Mouse (Mus musculus) forebrain, postnatal 0 days (tissue): ENCODE measurements around the gene Sspn. TPM values are rescaled to one million over a fixed set of nuclear protein-coding genes. Genes with fewer than 3 reads are reported as not detected.

Source experiments
- ATAC-seq: fragments of 200-750 bp; cut with Nextera tagmentation; 2 replicates; pipeline ENCODE4 v1.8.0; 2017; ENCODE audit warnings: mild to moderate bottlenecking, moderate library complexity
- DNase-seq: peaks from one replicate; pipeline ENCODE4 v3.0.0-alpha.2; 2015
- H3K27ac ChIP-seq: fragments of 300-500 bp; sonication (generic); 2 replicates; pipeline ENCODE4 v1.5.1; 2014; ENCODE audit warnings: low read depth, mild to moderate bottlenecking, antibody characterized with exemption, low read length, moderate library complexity, mixed read lengths
- H3K27me3 ChIP-seq: fragments of 300-500 bp; sonication (generic); 2 replicates; pipeline ENCODE4 v1.6.1; 2014; ENCODE audit warnings: mild to moderate bottlenecking, low read length, mixed read lengths; ENCODE audit not compliant: insufficient read depth
- H3K36me3 ChIP-seq: fragments of 300-500 bp; sonication (generic); 2 replicates; pipeline ENCODE4 v1.6.1; 2014; ENCODE audit warnings: mild to moderate bottlenecking, moderate library complexity; ENCODE audit not compliant: insufficient read depth
- H3K4me1 ChIP-seq: fragments of 300-500 bp; sonication (generic); 2 replicates; pipeline ENCODE4 v1.6.1; 2014; ENCODE audit warnings: antibody characterized with exemption; ENCODE audit not compliant: insufficient read depth
- H3K4me2 ChIP-seq: fragments of 300-500 bp; sonication (generic); 2 replicates; pipeline ENCODE4 v1.6.1; 2014; ENCODE audit warnings: low read depth, mild to moderate bottlenecking, moderate library complexity
- H3K4me3 ChIP-seq: fragments of 300-500 bp; sonication (generic); 2 replicates; pipeline ENCODE4 v1.5.1; 2014; ENCODE audit warnings: low read depth, low read length, mixed read lengths
- H3K9ac ChIP-seq: fragments of 300-500 bp; sonication (generic); 2 replicates; pipeline ENCODE4 v1.6.1; 2014; ENCODE audit warnings: mild to moderate bottlenecking
- H3K9me3 ChIP-seq: fragments of 300-500 bp; sonication (generic); 2 replicates; pipeline ENCODE4 v1.6.1; 2016; ENCODE audit warnings: low read length
- CTCF ChIP-seq: sonication (generic); IDR thresholded peaks from 2 replicates; pipeline ENCODE4 v1.5.1; 2016; ENCODE audit warnings: antibody characterized with exemption, control low read depth, low read depth
- WGBS: fragments of 180-500 bp; shearing (Covaris S2); extraction: QIAGEN DNeasy Blood & Tissue Kit; methylation state at CpG from one replicate; pipeline ENCODE4 v1.1.7; 2014; 5-methylcytosine and 5-hydroxymethylcytosine counted together
- polyA plus RNA-seq: library from polyadenylated mRNA; unstranded; fragments of >200 nt; fragmentation: Nextera tagmentation; extraction: Ambion mirVana; gene quantifications from 2 replicates; pipeline ENCODE4 v1.2.1, GENCODE M21; 2015
- total RNA-seq: library from RNA; depleted of rRNA; stranded (reverse); fragments of >200 nt; gene quantifications from 2 replicates; pipeline ENCODE4 v1.2.3, GENCODE M21; 2014

Gene Sspn
- total and polyA plus RNA-seq, 2 experiments from 2014 or later, result 4.3 to 4.8 TPM

GRCm38 (mm10) chr6:145972836-145973235 lies 41.4 kb downstream of the Sspn start:
- DNase-seq (no peak), ATAC-seq (no peak)
- no peak overlapping the region for H3K27ac ChIP-seq
- H3K4me3 ChIP-seq, result no peak overlapping the region
- no peak overlapping the region for H3K4me2 ChIP-seq
- WGBS, result 90% methylated on average over 6 of the region's 6 CpGs
- H3K4me1 ChIP-seq, result no peaks in the 10 kb centered on the region
- H3K27me3 ChIP-seq, result no peaks in the 10 kb centered on the region
- H3K9ac ChIP-seq, result no peak overlapping the region
- no peaks in the 10 kb centered on the region for H3K36me3 ChIP-seq
- no peaks in the 10 kb centered on the region for H3K9me3 ChIP-seq
- TF ChIP-seq CTCF, result no peak

- ATAC-seq, result no peak; the same call in 1 of the 2 replicates
These were observed 41.9 kb downstream of the Sspn start for GRCm38 (mm10) chr6:145973356-145973755.

GRCm38 (mm10) chr6:145974766-145975165 lies 43.3 kb downstream of the Sspn start:
- 92% methylated on average over 7 of the region's 7 CpGs for WGBS
- no peak for ATAC-seq
- no peak for TF ChIP-seq CTCF
- Histone ChIP-seq H3K27me3 (no peaks in the 10 kb centered on the region), H3K36me3 (no peaks in the 10 kb centered on the region), H3K9ac (no peak overlapping the region), H3K4me3 (no peak overlapping the region), H3K4me2 (no peak overlapping the region), H3K4me1 (no peaks in the 10 kb centered on the region), H3K27ac (no peak overlapping the region), H3K9me3 (no peaks in the 10 kb centered on the region)
- DNase-seq, result no peak

More at GRCm38 (mm10) chr6:145973356-145973755, 41.9 kb downstream of the Sspn start:
- Histone ChIP-seq H3K27ac (no peak overlapping the region), H3K9me3 (no peaks in the 10 kb centered on the region), H3K36me3 (no peaks in the 10 kb centered on the region), H3K4me3 (no peak overlapping the region), H3K4me2 (no peak overlapping the region), H3K9ac (no peak overlapping the region), H3K4me1 (no peaks in the 10 kb centered on the region), H3K27me3 (no peaks in the 10 kb centered on the region)
- DNase-seq, result no peak
- 74% methylated on average over 5 of the region's 5 CpGs for WGBS
- no peak for TF ChIP-seq CTCF

- Histone ChIP-seq H3K27ac (no peak overlapping the region), H3K4me2 (no peak overlapping the region), H3K9ac (no peak overlapping the region), H3K4me1 (no peaks in the 10 kb centered on the region), H3K9me3 (no peaks in the 10 kb centered on the region), H3K36me3 (no peaks in the 10 kb centered on the region), H3K4me3 (no peak overlapping the region), H3K27me3 (no peaks in the 10 kb centered on the region)
- WGBS, result 90% methylated on average over 3 of the region's 3 CpGs
- ATAC-seq (no peak), DNase-seq (no peak)
- no peak for TF ChIP-seq CTCF
These were observed 45.9 kb downstream of the Sspn start for GRCm38 (mm10) chr6:145977344-145977743.

- Histone ChIP-seq H3K9ac (no peak overlapping the region), H3K27me3 (no peaks in the 10 kb centered on the region), H3K4me2 (no peak overlapping the region), H3K4me3 (no peak overlapping the region), H3K36me3 (no peaks in the 10 kb centered on the region), H3K27ac (no peak overlapping the region), H3K4me1 (no peaks in the 10 kb centered on the region), H3K9me3 (no peaks in the 10 kb centered on the region)
- no peak for TF ChIP-seq CTCF
- 73% methylated on average over 8 of the region's 8 CpGs for WGBS
- no peak for DNase-seq
- ATAC-seq, result no peak
These were observed 46.5 kb downstream of the Sspn start for GRCm38 (mm10) chr6:145977771-145978450.

GRCm38 (mm10) chr6:145981074-145981473 lies 49.6 kb downstream of the Sspn start:
- TF ChIP-seq CTCF, result no peak
- Histone ChIP-seq H3K4me3 (no peak overlapping the region), H3K9ac (no peak overlapping the region), H3K27me3 (no peaks in the 10 kb centered on the region), H3K4me1 (no peaks in the 10 kb centered on the region), H3K36me3 (no peaks in the 10 kb centered on the region), H3K27ac (no peak overlapping the region), H3K9me3 (no peaks in the 10 kb centered on the region), H3K4me2 (no peak overlapping the region)
- 89% methylated on average over 8 of the region's 8 CpGs for WGBS
- DNase-seq, result no peak
- no peak for ATAC-seq

GRCm38 (mm10) chr6:145982335-145982734 lies 50.9 kb downstream of the Sspn start:
- Histone ChIP-seq H3K9ac (no peak overlapping the region), H3K27me3 (no peaks in the 10 kb centered on the region), H3K4me1 (no peaks in the 10 kb centered on the region), H3K4me2 (no peak overlapping the region), H3K9me3 (no peaks in the 10 kb centered on the region), H3K36me3 (no peaks in the 10 kb centered on the region), H3K27ac (no peak overlapping the region), H3K4me3 (no peak overlapping the region)
- DNase-seq, result no peak
- WGBS, result 97% methylated on average over 4 of the region's 4 CpGs
- no peak for TF ChIP-seq CTCF
- ATAC-seq, result no peak
